Mouse (Mus musculus) stomach, embryonic 14.5 days (tissue): ENCODE data around the gene Ets1. TPM values are rescaled to one million over a fixed set of nuclear protein-coding genes. Genes with fewer than 3 reads are reported as not detected.
A peak's percentile ranks its signal among the peaks of the same experiment; 100 is the strongest.

ENCODE experiments used
- ATAC-seq: fragments of 200-750 bp; cut with Nextera tagmentation; 2 replicates; pipeline ENCODE4 v1.8.0; 2017; ENCODE audit warnings: low read depth, moderate TSS enrichment; ENCODE audit not compliant: insufficient number of reproducible peaks, insufficient read depth, low FRiP score
- H3K27ac ChIP-seq: fragments of 300-500 bp; sonication (generic); 2 replicates; pipeline ENCODE4 v1.5.1; 2014; ENCODE audit warnings: mild to moderate bottlenecking, low read length, moderate library complexity, mixed read lengths
- H3K27me3 ChIP-seq: fragments of 300-500 bp; sonication (generic); 2 replicates; pipeline ENCODE4 v1.6.1; 2014; ENCODE audit warnings: low read length, control low read depth, mixed read lengths; ENCODE audit not compliant: control insufficient read depth, insufficient read depth
- H3K36me3 ChIP-seq: fragments of 300-500 bp; sonication (generic); 2 replicates; pipeline ENCODE4 v1.6.1; 2014; ENCODE audit warnings: mild to moderate bottlenecking, control low read depth, low read length, moderate library complexity, mixed read lengths; ENCODE audit not compliant: control insufficient read depth, insufficient read depth
- H3K4me1 ChIP-seq: fragments of 300-500 bp; sonication (generic); 2 replicates; pipeline ENCODE4 v1.6.1; 2014; ENCODE audit warnings: low read length, control low read depth, mixed read lengths; ENCODE audit not compliant: control insufficient read depth, insufficient read depth
- H3K4me2 ChIP-seq: fragments of 300-500 bp; sonication (generic); replicated peaks from 2 replicates; pipeline ENCODE4 v1.6.1; 2014; ENCODE audit warnings: low read depth, low read length, control low read depth
- H3K4me3 ChIP-seq: fragments of 300-500 bp; sonication (generic); 2 replicates; pipeline ENCODE4 v1.5.1; 2014; ENCODE audit warnings: low read depth, low read length, control low read depth
- H3K9ac ChIP-seq: fragments of 300-500 bp; sonication (generic); replicated peaks from 2 replicates; pipeline ENCODE4 v1.6.1; 2014; ENCODE audit warnings: low read depth, mild to moderate bottlenecking, control low read depth, low read length, moderate library complexity, mixed read lengths
- H3K9me3 ChIP-seq: fragments of 300-500 bp; sonication (generic); 2 replicates; pipeline ENCODE4 v1.6.1; 2016; ENCODE audit warnings: low read depth, low read length, control low read depth; ENCODE audit not compliant: control insufficient read depth
- WGBS: fragments of 180-500 bp; shearing (Covaris S2); extraction: QIAGEN DNeasy Blood & Tissue Kit; methylation state at CpG from one replicate; pipeline ENCODE4 v1.1.7; 2014; 5-methylcytosine and 5-hydroxymethylcytosine counted together
- polyA plus RNA-seq: library from polyadenylated mRNA; unstranded; fragments of >200 nt; fragmentation: Nextera tagmentation; extraction: Ambion mirVana; gene quantifications from 2 replicates; pipeline ENCODE4 v1.2.1, GENCODE M21; 2014

The Ets1 gene
- polyA plus RNA-seq, 1 experiment from 2014 or later: 40.9 TPM

GRCm38 (mm10) chr9:32703976-32704745 lies 68.1 kb downstream of the Ets1 start:
- 78% methylated on average over 7 of the region's 7 CpGs for WGBS
- H3K4me2 ChIP-seq: no peak overlapping the region

DNA sequence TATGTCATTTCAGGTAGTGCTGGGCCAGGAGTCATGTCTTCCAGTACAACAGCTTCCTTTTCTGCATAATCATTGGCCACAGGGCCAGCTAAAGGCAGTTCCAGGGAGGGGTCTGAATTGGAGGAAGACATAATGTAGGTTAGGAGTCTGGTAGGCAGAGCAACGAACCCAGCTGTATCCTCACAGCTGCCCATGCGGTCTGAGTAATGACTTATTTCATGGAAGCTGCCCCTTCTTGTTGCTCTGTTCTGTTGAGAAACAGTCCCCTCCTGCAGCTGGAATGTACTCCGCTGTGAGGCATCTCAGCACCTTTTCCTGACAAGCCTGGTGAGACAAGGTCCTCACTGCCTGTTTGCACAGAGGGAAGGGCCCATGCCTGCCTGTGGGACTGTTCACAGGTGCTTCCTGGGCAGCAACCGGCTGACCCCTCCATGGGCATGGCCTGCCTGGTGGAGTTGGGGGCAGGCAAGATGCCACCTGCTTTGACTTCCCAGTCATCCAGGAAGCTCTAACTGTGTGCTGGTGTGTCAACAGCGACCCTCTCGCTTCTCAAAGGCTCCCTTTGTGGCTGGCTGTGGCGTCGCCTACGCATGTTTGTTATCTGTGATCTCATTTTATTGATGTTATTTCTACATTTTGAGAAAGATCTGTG lies 69.9 kb downstream of the Ets1 start:
- ATAC-seq: peak; percentile 54; the same call in 1 of the 2 replicates
- Histone ChIP-seq H3K4me2 (no peak overlapping the region), H3K9me3 (no peaks in the 10 kb centered on the region), H3K9ac (no peak overlapping the region), H3K27ac (no peak overlapping the region), H3K4me1 (peaks cover 38% of the 10 kb centered on the region), H3K4me3 (no peak overlapping the region), H3K36me3 (no peaks in the 10 kb centered on the region), H3K27me3 (no peaks in the 10 kb centered on the region)
- 51% methylated on average over 9 of the region's 9 CpGs for WGBS

More at GRCm38 (mm10) chr9:32703976-32704745, 68.1 kb downstream of the Ets1 start:
- H3K4me1 ChIP-seq: peaks cover 41% of the 10 kb centered on the region
- H3K9me3 ChIP-seq: no peaks in the 10 kb centered on the region
- no peaks in the 10 kb centered on the region for H3K36me3 ChIP-seq
- ATAC-seq: no peak
- H3K27ac ChIP-seq: no peak overlapping the region
- H3K9ac ChIP-seq: no peak overlapping the region
- H3K27me3 ChIP-seq: no peaks in the 10 kb centered on the region
- H3K4me3 ChIP-seq: no peak overlapping the region

- Histone ChIP-seq H3K4me2 (no peak overlapping the region), H3K9me3 (no peaks in the 10 kb centered on the region), H3K4me3 (no peak overlapping the region), H3K9ac (no peak overlapping the region), H3K27me3 (no peaks in the 10 kb centered on the region), H3K27ac (no peak overlapping the region), H3K36me3 (no peaks in the 10 kb centered on the region), H3K4me1 (peaks cover 41% of the 10 kb centered on the region)
- no peak for ATAC-seq
- WGBS: 56% methylated on average over 3 of the region's 3 CpGs
Observed at GRCm38 (mm10) chr9:32707436-32707835, 71.4 kb downstream of the Ets1 start.

GRCm38 (mm10) chr9:32708491-32708890 lies 72.5 kb downstream of the Ets1 start:
- H3K4me2 ChIP-seq: no peak overlapping the region
- H3K27ac ChIP-seq: no peak overlapping the region
- H3K4me3 ChIP-seq: no peak overlapping the region
- H3K4me1 ChIP-seq: peaks cover 43% of the 10 kb centered on the region
- H3K9ac ChIP-seq: no peak overlapping the region
- no peak for ATAC-seq
- no peaks in the 10 kb centered on the region for H3K9me3 ChIP-seq
- H3K27me3 ChIP-seq: no peaks in the 10 kb centered on the region
- 69% methylated on average over 6 of the region's 6 CpGs for WGBS
- no peaks in the 10 kb centered on the region for H3K36me3 ChIP-seq

GRCm38 (mm10) chr9:32709359-32709758 lies 73.3 kb downstream of the Ets1 start:
- H3K9ac ChIP-seq: no peak overlapping the region
- no peak overlapping the region for H3K4me3 ChIP-seq
- H3K4me2 ChIP-seq: no peak overlapping the region
- no peaks in the 10 kb centered on the region for H3K9me3 ChIP-seq
- 4% methylated on average over 5 of the region's 5 CpGs for WGBS
- no peak overlapping the region for H3K27ac ChIP-seq
- H3K4me1 ChIP-seq: peaks cover 49% of the 10 kb centered on the region
- ATAC-seq: no peak
- no peaks in the 10 kb centered on the region for H3K36me3 ChIP-seq
- no peaks in the 10 kb centered on the region for H3K27me3 ChIP-seq

DNA sequence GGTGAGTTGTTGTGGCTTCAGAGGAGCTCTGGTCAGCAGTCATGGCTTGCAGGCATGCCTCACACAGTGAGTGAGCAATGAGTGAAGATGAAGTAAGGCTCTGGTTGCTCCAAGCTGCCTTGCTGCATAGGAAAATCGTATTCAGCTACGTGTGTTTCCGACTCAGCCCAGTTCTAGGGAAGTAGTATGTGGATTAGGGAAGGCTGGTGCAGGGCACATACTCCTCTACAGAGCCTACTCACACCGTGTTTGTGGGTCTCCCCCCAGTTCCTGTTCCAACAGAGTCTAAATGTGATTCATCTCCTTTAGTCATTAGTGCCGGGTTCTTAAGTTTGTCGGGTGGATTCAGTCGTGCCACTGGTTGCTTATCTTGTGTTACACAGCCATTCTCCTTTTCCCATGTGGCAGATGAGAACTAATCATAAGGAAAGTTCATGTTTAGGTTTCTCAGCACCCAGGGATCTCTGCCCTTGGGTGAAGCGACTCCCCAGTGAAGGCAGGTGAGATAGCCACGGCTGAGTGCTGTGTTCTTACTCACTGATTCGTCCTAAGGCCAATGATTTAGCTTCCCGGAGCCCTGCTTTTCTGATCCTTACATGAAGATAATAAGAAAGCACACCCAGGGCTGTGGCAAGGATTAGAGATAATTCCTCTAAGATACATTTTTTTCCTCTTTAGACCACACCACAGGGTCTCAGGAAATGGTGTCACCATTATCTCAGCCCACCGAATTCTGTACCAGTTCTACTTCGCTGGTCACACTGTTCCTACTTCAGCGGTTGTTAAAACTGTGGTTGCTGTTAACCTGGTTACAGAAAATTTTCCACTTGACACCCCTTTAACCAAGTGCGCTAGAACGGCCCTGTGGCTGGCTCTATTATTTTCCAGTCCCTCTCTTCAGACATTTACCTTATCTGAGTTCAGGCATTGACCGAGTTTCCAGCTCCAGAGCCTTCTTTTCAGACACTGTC lies 74.0 kb downstream of the Ets1 start:
- Histone ChIP-seq H3K9ac (no peak overlapping the region), H3K27me3 (no peaks in the 10 kb centered on the region), H3K4me1 (peaks cover 52% of the 10 kb centered on the region), H3K27ac (no peak overlapping the region), H3K36me3 (no peaks in the 10 kb centered on the region), H3K9me3 (no peaks in the 10 kb centered on the region), H3K4me3 (no peak overlapping the region), H3K4me2 (no peak overlapping the region)
- 62% methylated on average over 17 of the region's 17 CpGs for WGBS
- no peak for ATAC-seq

GRCm38 (mm10) chr9:32710987-32711652 lies 75.1 kb downstream of the Ets1 start:
- no peak for ATAC-seq
- H3K9ac ChIP-seq: no peak overlapping the region
- WGBS: 35% methylated on average over 12 of the region's 12 CpGs

DNA sequence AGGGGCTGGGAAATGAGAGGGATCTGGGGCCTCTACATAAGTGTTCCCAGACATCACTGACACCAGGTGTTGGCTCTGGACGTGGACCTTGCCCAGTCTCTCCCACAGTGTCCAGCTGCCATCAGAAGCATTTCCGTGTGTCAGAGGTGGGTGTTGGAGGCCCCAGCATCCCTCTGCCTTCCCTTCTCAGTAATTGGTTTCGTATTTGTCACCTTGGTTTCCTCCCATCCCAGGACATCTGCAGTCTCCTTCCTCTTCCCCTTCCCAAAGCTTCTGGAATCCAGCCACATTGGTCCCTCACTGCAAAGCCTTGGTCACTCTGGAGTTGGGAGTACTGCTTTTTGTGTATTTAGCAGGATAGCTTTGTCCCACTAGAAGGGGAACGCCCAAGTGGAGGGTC lies 75.7 kb downstream of the Ets1 start:
- no peak overlapping the region for H3K27ac ChIP-seq
- H3K9me3 ChIP-seq: no peaks in the 10 kb centered on the region
- peaks cover 57% of the 10 kb centered on the region for H3K4me1 ChIP-seq
- no peak overlapping the region for H3K4me2 ChIP-seq
- ATAC-seq: no peak
- 69% methylated on average over 4 of the region's 4 CpGs for WGBS
- no peaks in the 10 kb centered on the region for H3K27me3 ChIP-seq
- no peaks in the 10 kb centered on the region for H3K36me3 ChIP-seq
- H3K4me3 ChIP-seq: no peak overlapping the region
- H3K9ac ChIP-seq: no peak overlapping the region

More at GRCm38 (mm10) chr9:32710987-32711652, 75.1 kb downstream of the Ets1 start:
- Histone ChIP-seq H3K27ac (no peak overlapping the region), H3K4me1 (peaks cover 55% of the 10 kb centered on the region), H3K4me3 (no peak overlapping the region), H3K36me3 (no peaks in the 10 kb centered on the region), H3K9me3 (no peaks in the 10 kb centered on the region), H3K4me2 (no peak overlapping the region; the same call in 1 of the 2 replicates), H3K27me3 (no peaks in the 10 kb centered on the region)
